Mouse (Mus musculus): ENCODE results near the gene Nsfl1c.

DNA sequence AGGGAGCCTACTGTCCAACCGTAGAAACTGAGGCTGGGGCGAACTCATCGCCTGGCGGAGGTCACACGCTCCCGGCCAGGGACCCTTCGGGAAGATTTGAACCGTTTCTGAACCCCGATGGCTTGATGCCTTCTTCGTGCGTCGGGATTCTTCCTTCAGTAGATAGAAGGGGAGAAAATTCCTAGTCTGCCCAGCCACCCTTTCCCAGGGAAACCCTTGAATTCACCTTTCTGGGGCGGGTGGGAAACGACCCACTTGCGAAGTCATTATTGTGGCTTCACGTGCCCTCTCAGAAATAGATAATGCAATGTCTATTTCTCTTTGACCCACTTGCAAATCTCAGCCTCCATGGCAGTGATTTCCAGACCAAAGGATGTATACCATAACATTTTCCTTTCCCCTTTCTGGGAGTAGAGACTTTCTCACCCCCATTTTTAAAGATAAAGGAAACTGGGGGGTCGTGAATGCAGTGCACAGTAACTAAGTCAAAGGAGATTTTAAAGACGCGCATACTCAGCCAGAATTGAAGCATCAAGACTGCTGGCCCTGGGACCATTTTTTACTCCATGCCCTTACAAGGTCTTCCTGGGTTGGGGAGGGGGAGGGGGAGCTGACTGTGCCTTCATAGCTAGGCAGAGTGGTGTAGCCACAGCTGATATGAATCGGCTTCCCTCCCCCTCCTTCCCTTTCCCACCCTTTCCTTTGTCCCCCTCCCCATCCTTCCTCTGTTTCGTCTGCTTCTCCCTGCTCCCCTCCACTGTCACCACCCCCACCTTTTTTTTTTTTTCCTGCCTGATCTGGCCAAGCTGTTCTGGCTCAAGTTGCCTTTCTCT, 49.3 kb downstream of the Nsfl1c start:
- no peak for TF ChIP-seq CTCF (IDR thresholded peaks at IDR 0.05; ENCODE audit: insufficient read depth, low read length)
- no peak for TF ChIP-seq POLR2A (IDR thresholded peaks at IDR 0.05; ENCODE audit: borderline replicate concordance, extremely low read depth, low read depth, low read length)

All from lung, adult 2 months (tissue).